13 mouse cellular contexts compared by ENCODE assay signal in the genomic region with DNA sequence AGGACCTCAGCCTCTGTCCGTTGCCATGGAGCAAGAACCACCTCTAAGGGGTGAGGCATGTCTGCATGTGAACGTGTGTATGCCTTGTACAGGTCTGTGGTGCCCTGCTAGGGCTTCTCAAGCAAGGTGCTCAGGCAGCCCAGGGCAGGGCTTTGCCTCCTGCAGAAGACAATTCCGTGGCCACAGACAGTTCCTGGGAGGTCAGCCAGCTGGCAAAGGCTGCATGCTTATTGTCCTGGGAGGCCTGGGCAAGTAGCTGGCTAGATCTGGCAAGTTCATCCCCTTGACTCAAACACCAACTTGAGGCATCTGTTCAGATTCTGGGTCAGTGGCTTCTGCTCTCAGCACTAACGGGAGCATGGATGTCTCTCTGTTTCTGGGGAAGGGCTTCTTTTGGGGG. TPM values are rescaled to one million over a fixed set of nuclear protein-coding genes. Genes with fewer than 3 reads are reported as not detected.
A peak's percentile ranks its signal among the peaks of the same experiment; 100 is the strongest.
DNase-seq lines count a peak whose midpoint lies in the region; ATAC-seq and TF ChIP-seq lines count a peak whose summit lies in the region.
"Had no signal": no experiment of that assay in that cellular context is flagged by ENCODE, and none has a peak within 500 bp of the region (broad histone marks: within the 10 kb centered on the region; RNA-seq: fewer than 3 reads in every experiment).

No protein-coding gene starts in this region.

- H3K9ac ChIP-seq in midbrain, postnatal 0 days (replicated peaks; ENCODE audit: low read length, poor library complexity, severe bottlenecking) = 0 out of 2 replicates have a peak overlapping the region, but pooled peaks have one; percentile 3
- no peak overlapping the region for H3K9ac ChIP-seq in midbrain, embryonic 14.5 days (replicated peaks; ENCODE audit: low read length)
- 0 out of 2 replicates have a peak overlapping the region, but pooled peaks have one; percentile 4 for H3K9ac ChIP-seq in kidney, embryonic 14.5 days (ENCODE audit: low read depth, low read length)
- H3K9ac ChIP-seq in liver, embryonic 12.5 days = no peak overlapping the region
- H3K9ac ChIP-seq: liver, embryonic 15.5 days had no signal

- H3K27ac ChIP-seq in midbrain, postnatal 0 days (ENCODE audit: low read depth, low read length) = peak overlapping the region; percentile 21
- no peak overlapping the region for H3K27ac ChIP-seq in midbrain, embryonic 14.5 days (replicated peaks; ENCODE audit: low read depth, low read length)
- H3K27ac ChIP-seq in kidney, embryonic 14.5 days (ENCODE audit: low read depth, low read length) = no peak overlapping the region
- no peak overlapping the region for H3K27ac ChIP-seq in liver, embryonic 12.5 days
- H3K27ac ChIP-seq: liver, embryonic 15.5 days had no signal

- intact Hi-C loops in gastrocnemius, postnatal 14 days (cut with DNase I; ENCODE audit: low total_unique reads) = no loop called here
- intact Hi-C loops in gastrocnemius, postnatal 36 days (cut with DNase I) = no loop called here

- WGBS in midbrain, postnatal 0 days = 48% methylated on average over 4 of the region's 4 CpGs
- 62% methylated on average over 4 of the region's 4 CpGs for WGBS in midbrain, embryonic 14.5 days
- whole genome bisulfite sequencing in kidney, embryonic 14.5 days = 64% methylated on average over 4 of the region's 4 CpGs
- WGBS in liver, embryonic 12.5 days (ENCODE audit: insufficient replicate concordance) = 67% methylated on average over 4 of the region's 4 CpGs

- no peaks in the 10 kb centered on the region for H3K27me3 ChIP-seq in midbrain, postnatal 0 days (ENCODE audit: insufficient read depth, low read length)
- no peaks in the 10 kb centered on the region for H3K27me3 ChIP-seq in midbrain, embryonic 14.5 days (ENCODE audit: control insufficient read depth, insufficient read depth, low read length)
- H3K27me3 ChIP-seq in kidney, embryonic 14.5 days (ENCODE audit: control insufficient read depth, insufficient read depth, low read length) = no peaks in the 10 kb centered on the region
- no peaks in the 10 kb centered on the region for H3K27me3 ChIP-seq in liver, embryonic 12.5 days (replicated peaks)
- H3K27me3 ChIP-seq: liver, embryonic 15.5 days had no signal

- no peaks in the 10 kb centered on the region for H3K9me3 ChIP-seq in midbrain, postnatal 0 days (ENCODE audit: low read length)
- H3K9me3 ChIP-seq in midbrain, embryonic 14.5 days (ENCODE audit: control insufficient read depth, low read length) = no peaks in the 10 kb centered on the region
- H3K9me3 ChIP-seq in kidney, embryonic 14.5 days (ENCODE audit: control insufficient read depth, low read length) = no peaks in the 10 kb centered on the region
- no peaks in the 10 kb centered on the region for H3K9me3 ChIP-seq in liver, embryonic 12.5 days (replicated peaks)
- H3K9me3 ChIP-seq: liver, embryonic 15.5 days had no signal

- peaks cover 44% of the 10 kb centered on the region for H3K36me3 ChIP-seq in midbrain, postnatal 0 days (ENCODE audit: insufficient read depth, low read length)
- H3K36me3 ChIP-seq in midbrain, embryonic 14.5 days (ENCODE audit: control insufficient read depth, insufficient read depth, low read length) = peaks cover 32% of the 10 kb centered on the region
- H3K36me3 ChIP-seq in kidney, embryonic 14.5 days (ENCODE audit: control insufficient read depth, insufficient read depth, low read length) = peaks cover 75% of the 10 kb centered on the region
- H3K36me3 ChIP-seq in liver, embryonic 12.5 days = peaks cover 63% of the 10 kb centered on the region

- TF ChIP-seq CTCF in midbrain, postnatal 0 days (IDR thresholded peaks at IDR 0.05) = no peak

- peaks cover 10% of the 10 kb centered on the region; the same call in 1 of the 2 replicates for H3K4me1 ChIP-seq in midbrain, postnatal 0 days (ENCODE audit: insufficient read depth, low read length)
- peaks cover 8% of the 10 kb centered on the region for H3K4me1 ChIP-seq in midbrain, embryonic 14.5 days (ENCODE audit: control insufficient read depth, insufficient read depth, low read length)
- H3K4me1 ChIP-seq in kidney, embryonic 14.5 days (ENCODE audit: control insufficient read depth, insufficient read depth, low read length) = peaks cover 23% of the 10 kb centered on the region
- H3K4me1 ChIP-seq in liver, embryonic 12.5 days = peaks cover 10% of the 10 kb centered on the region; the same call in 1 of the 2 replicates

- peak; percentile 45 for DNase-seq in gastrocnemius, postnatal 14 days
- DNase-seq in gastrocnemius, postnatal 36 days = no peak
- DNase-seq in midbrain, postnatal 0 days (ENCODE audit: low spot score) = peak; percentile 49
- DNase-seq in midbrain, embryonic 14.5 days = no peak
- peak; percentile 94 for DNase-seq in cerebellum, adult 9-11 months
- DNase-seq in thymus, postnatal 0 days (ENCODE audit: low spot score) = no peak
- DNase-seq: embryo, embryonic 11 days; right cerebral cortex, postnatal 14 days; thymus, adult 2 months had no signal

- no peak overlapping the region for H3K4me2 ChIP-seq in midbrain, postnatal 0 days (ENCODE audit: low read depth, low read length, poor library complexity, severe bottlenecking)
- no peak overlapping the region for H3K4me2 ChIP-seq in midbrain, embryonic 14.5 days (ENCODE audit: low read length)
- no peak overlapping the region for H3K4me2 ChIP-seq in kidney, embryonic 14.5 days (replicated peaks; ENCODE audit: low read depth, low read length)
- no peak overlapping the region for H3K4me2 ChIP-seq in liver, embryonic 12.5 days
- H3K4me2 ChIP-seq: liver, embryonic 15.5 days had no signal

- no peak for ATAC-seq in midbrain, postnatal 0 days (ENCODE audit: low FRiP score)
- ATAC-seq in midbrain, embryonic 14.5 days (ENCODE audit: low FRiP score, low TSS enrichment) = no peak
- ATAC-seq in kidney, embryonic 14.5 days (ENCODE audit: low FRiP score, low TSS enrichment) = no peak
- no peak for ATAC-seq in liver, embryonic 12.5 days
- ATAC-seq: CD4-positive, CD25-positive, alpha-beta regulatory T cell, adult 4 months had no signal

- H3K4me3 ChIP-seq in midbrain, postnatal 0 days (ENCODE audit: low read depth, low read length) = no peak overlapping the region
- H3K4me3 ChIP-seq in midbrain, embryonic 14.5 days (replicated peaks; ENCODE audit: low read depth, low read length) = no peak overlapping the region
- no peak overlapping the region for H3K4me3 ChIP-seq in kidney, embryonic 14.5 days (ENCODE audit: low read length)
- no peak overlapping the region for H3K4me3 ChIP-seq in liver, embryonic 12.5 days
- H3K4me3 ChIP-seq: liver, embryonic 15.5 days had no signal

RNA-seq across cellular contexts. Expression of a gene that starts 35.3 kb away (rescaled TPM):
- total RNA-seq in gastrocnemius, postnatal 14 days (2021) = 100 to 1,000 TPM; 119 to 137 TPM
- 10 to 100 TPM; 80.5 to 83.4 TPM for total RNA-seq in gastrocnemius, postnatal 36 days (2021)
- total RNA-seq in midbrain, postnatal 0 days (2014; rRNA removed) = 88.5 and 101 TPM in 2 replicates
- 106 and 130 TPM in 2 replicates for polyA plus RNA-seq in midbrain, postnatal 0 days (2015; fragmentation: Nextera tagmentation; extraction: Ambion mirVana)
- 53.9 and 65.3 TPM in 2 replicates for polyA plus RNA-seq in midbrain, embryonic 14.5 days (2014; fragmentation: Nextera tagmentation; extraction: Ambion mirVana)
- 59.9 and 87.9 TPM in 2 replicates for polyA plus RNA-seq in kidney, embryonic 14.5 days (2014; fragmentation: Nextera tagmentation; extraction: Ambion mirVana)
- 86.5 and 86.6 TPM in 2 replicates for polyA plus RNA-seq in thymus, postnatal 0 days (2015; fragmentation: Nextera tagmentation; extraction: Ambion mirVana)
- 57.9 and 58.7 TPM in 2 replicates for polyA plus RNA-seq in liver, embryonic 12.5 days (2016; fragmentation: Nextera tagmentation; extraction: Ambion mirVana)

Comparison
In these comparisons a context has a peak if more than half of its experiments do, and no peak if none do; other contexts are left out.
1. DNase-seq: peak in gastrocnemius, postnatal 14 days (single experiment), midbrain, postnatal 0 days (single experiment) and cerebellum, adult 9-11 months (single experiment); none in gastrocnemius, postnatal 36 days (0 of 2), midbrain, embryonic 14.5 days (single experiment) and thymus, postnatal 0 days (single experiment).
2. H3K9ac ChIP-seq: peak in midbrain, postnatal 0 days (single experiment) and kidney, embryonic 14.5 days (single experiment); none in midbrain, embryonic 14.5 days (single experiment) and liver, embryonic 12.5 days (single experiment).